Mouse (Mus musculus): Measurements from ENCODE around the gene Cobll1.

GRCm38 (mm10) chr2:65213675-65214074 lies 25.5 kb downstream of the Cobll1 start:
- TF ChIP-seq POLR2A (IDR thresholded peaks at IDR 0.05; ENCODE audit: borderline replicate concordance, control insufficient read depth, low read depth, low read length) (no peak), CTCF (IDR thresholded peaks at IDR 0.05; ENCODE audit: control insufficient read depth, insufficient read depth, low read length) (no peak)

Measured in bone marrow, adult 2 months (tissue).